Mouse (Mus musculus) heart, embryonic 14.5 days (tissue): Measurements from ENCODE around the gene Fam149b. TPM values are rescaled to one million over a fixed set of nuclear protein-coding genes. Genes with fewer than 3 reads are reported as not detected.

Experiments
- ATAC-seq: fragments of 200-750 bp; cut with Nextera tagmentation; 2 replicates; pipeline ENCODE4 v1.8.0; 2017; ENCODE audit warnings: low read depth, moderate TSS enrichment; ENCODE audit not compliant: insufficient number of reproducible peaks, insufficient read depth, low FRiP score
- H3K27ac ChIP-seq, 2 experiments: fragments of 200-500 bp in 1 of 2; fragments of 300-500 bp in 1 of 2; sonication (generic) in 1 of 2; replicated peaks in 1 of 2; 2 replicates each; pipeline ENCODE4 v1.5.1; 2012 to 2014; ENCODE audit warnings: low read depth in 2 of 2, low read length in 2 of 2, control low read depth in 1 of 2, mild to moderate bottlenecking in 1 of 2, mixed read lengths in 1 of 2; ENCODE audit not compliant: control insufficient read depth in 1 of 2, insufficient read depth in 1 of 2
- H3K27me3 ChIP-seq: fragments of 300-500 bp; sonication (generic); 2 replicates; pipeline ENCODE4 v1.6.1; 2014; ENCODE audit warnings: mild to moderate bottlenecking, low read length, control low read depth; ENCODE audit not compliant: control insufficient read depth, insufficient read depth
- H3K36me3 ChIP-seq: fragments of 300-500 bp; sonication (generic); 2 replicates; pipeline ENCODE4 v1.6.1; 2014; ENCODE audit warnings: mild to moderate bottlenecking, control low read depth, low read length, mixed read lengths; ENCODE audit not compliant: control insufficient read depth, insufficient read depth
- H3K4me1 ChIP-seq, 2 experiments: fragments of 200-500 bp in 1 of 2; fragments of 300-500 bp in 1 of 2; sonication (generic) in 1 of 2; 2 replicates each; pipeline ENCODE4 v1.6.1; 2012 to 2014; ENCODE audit warnings: low read length in 2 of 2, control low read depth in 1 of 2, mixed read lengths in 1 of 2; ENCODE audit not compliant: control insufficient read depth in 2 of 2, insufficient read depth in 2 of 2
- H3K4me2 ChIP-seq: fragments of 300-500 bp; sonication (generic); 2 replicates; pipeline ENCODE4 v1.6.1; 2014; ENCODE audit warnings: mild to moderate bottlenecking, low read length
- H3K4me3 ChIP-seq, 2 experiments: fragments of 200-500 bp in 1 of 2; fragments of 300-500 bp in 1 of 2; sonication (generic) in 1 of 2; 2 replicates each; pipeline ENCODE4 v1.5.1; 2012 to 2014; ENCODE audit warnings: low read length in 2 of 2, mild to moderate bottlenecking in 2 of 2, control low read depth in 1 of 2, low read depth in 1 of 2, moderate library complexity in 1 of 2; ENCODE audit not compliant: control insufficient read depth in 1 of 2, insufficient read depth in 1 of 2
- H3K9ac ChIP-seq: fragments of 300-500 bp; sonication (generic); 2 replicates; pipeline ENCODE4 v1.6.1; 2014; ENCODE audit warnings: mild to moderate bottlenecking, low read length
- H3K9me3 ChIP-seq: fragments of 300-500 bp; sonication (generic); 2 replicates; pipeline ENCODE4 v1.6.1; 2016; ENCODE audit warnings: low read length, control low read depth; ENCODE audit not compliant: control insufficient read depth
- WGBS: fragments of 180-500 bp; shearing (Covaris S2); extraction: QIAGEN DNeasy Blood & Tissue Kit; methylation state at CpG from one replicate; pipeline ENCODE4 v1.1.7; 2014; 5-methylcytosine and 5-hydroxymethylcytosine counted together
- polyA plus RNA-seq: library from polyadenylated mRNA; unstranded; fragments of >200 nt; fragmentation: Nextera tagmentation; extraction: Ambion mirVana; gene quantifications from 2 replicates; pipeline ENCODE4 v1.2.1, GENCODE M21; 2014

Fam149b gene
- polyA plus RNA-seq, 1 experiment from 2014 or later = 29.7 TPM

- no peak overlapping the region for H3K9ac ChIP-seq
- H3K4me3 ChIP-seq = no peak overlapping the region
- WGBS = 40% methylated on average over 4 of the region's 4 CpGs
- no peaks in the 10 kb centered on the region for H3K9me3 ChIP-seq
- H3K36me3 ChIP-seq = peaks cover 73% of the 10 kb centered on the region
- H3K4me1 ChIP-seq = peaks cover 8 to 20% of the 10 kb centered on the region in 2 experiments
- peak; percentile 76 for ATAC-seq
- peak overlapping the region; percentile 55 to 64 for H3K27ac ChIP-seq
- H3K4me2 ChIP-seq = no peak overlapping the region
- H3K27me3 ChIP-seq = no peaks in the 10 kb centered on the region
Measured at GRCm38 (mm10) chr14:20377112-20377521, 29.2 kb downstream of the Fam149b start.

GRCm38 (mm10) chr14:20378313-20379061 lies 30.5 kb downstream of the Fam149b start:
- Histone ChIP-seq H3K4me3 (no peak overlapping the region), H3K4me2 (no peak overlapping the region), H3K9me3 (no peaks in the 10 kb centered on the region), H3K9ac (no peak overlapping the region), H3K4me1 (peaks cover 8 to 20% of the 10 kb centered on the region in 2 experiments), H3K27me3 (no peaks in the 10 kb centered on the region), H3K36me3 (peaks cover 72% of the 10 kb centered on the region), H3K27ac (no peak overlapping the region)
- peak; percentile 51; the same call in 1 of the 2 replicates for ATAC-seq
- 29% methylated on average over 13 of the region's 13 CpGs for WGBS

- ATAC-seq = no peak
- H3K27me3 ChIP-seq = no peaks in the 10 kb centered on the region
- WGBS = 85% methylated on average over 5 of the region's 5 CpGs
- no peak overlapping the region for H3K27ac ChIP-seq
- no peak overlapping the region for H3K4me2 ChIP-seq
- peaks cover 8 to 20% of the 10 kb centered on the region in 2 experiments for H3K4me1 ChIP-seq
- no peak overlapping the region for H3K4me3 ChIP-seq
- peaks cover 73% of the 10 kb centered on the region for H3K36me3 ChIP-seq
- H3K9me3 ChIP-seq = no peaks in the 10 kb centered on the region
- no peak overlapping the region for H3K9ac ChIP-seq
Measured at GRCm38 (mm10) chr14:20379087-20379640, 31.2 kb downstream of the Fam149b start.

- Histone ChIP-seq H3K27me3 (no peaks in the 10 kb centered on the region), H3K36me3 (peaks cover 75% of the 10 kb centered on the region), H3K4me3 (no peak overlapping the region), H3K9me3 (no peaks in the 10 kb centered on the region), H3K27ac (no peak overlapping the region), H3K4me1 (peaks cover 8 to 20% of the 10 kb centered on the region in 2 experiments), H3K9ac (no peak overlapping the region), H3K4me2 (no peak overlapping the region)
- ATAC-seq = no peak
- WGBS = 84% methylated on average over 9 of the region's 9 CpGs
Measured at GRCm38 (mm10) chr14:20379753-20380430, 31.9 kb downstream of the Fam149b start.

- Histone ChIP-seq H3K9ac (peak within 1 kb of the TSS; percentile 85), H3K36me3 (peaks cover 64% of the 10 kb centered on the region), H3K4me1 (peaks cover 8 to 26% of the 10 kb centered on the region in 2 experiments), H3K27ac (peak within 1 kb of the TSS; percentile 80 to 94), H3K4me3 (peak within 1 kb of the TSS; percentile 82 to 96), H3K9me3 (no peaks in the 10 kb centered on the region), H3K4me2 (peak within 1 kb of the TSS; percentile 82), H3K27me3 (no peaks in the 10 kb centered on the region)
- WGBS = under 1% methylated on average over 59 of the region's 59 CpGs
- ATAC-seq = peak; percentile 62
Measured at GRCm38 (mm10) chr14:20388441-20389129, 40.6 kb downstream of the Fam149b start, which contains the start of gene Dnajc9. Dnajc9 (minus strand) TSS chr14:20388910.

- Histone ChIP-seq H3K4me1 (peaks cover 8 to 26% of the 10 kb centered on the region in 2 experiments), H3K27ac (peak overlapping the region in 1 of 2 experiments; percentile 80; a peak in 3 of 4 replicates), H3K4me2 (peak overlapping the region; percentile 82), H3K36me3 (peaks cover 54% of the 10 kb centered on the region), H3K9ac (peak overlapping the region; percentile 85; the same call in 1 of the 2 replicates), H3K4me3 (peak overlapping the region in 1 of 2 experiments; percentile 82; a peak in 3 of 4 replicates), H3K9me3 (no peaks in the 10 kb centered on the region), H3K27me3 (no peaks in the 10 kb centered on the region)
- 80% methylated on average over 8 of the region's 8 CpGs for WGBS
- no peak for ATAC-seq
Measured at GRCm38 (mm10) chr14:20389446-20390079, 41.6 kb downstream of the Fam149b start.

GRCm38 (mm10) chr14:20392326-20392725 lies 44.4 kb downstream of the Fam149b start:
- WGBS = 79% methylated on average over 4 of the region's 4 CpGs
- Histone ChIP-seq H3K9ac (no peak overlapping the region), H3K27ac (no peak overlapping the region), H3K4me3 (no peak overlapping the region), H3K4me2 (peak overlapping the region; percentile 77), H3K27me3 (no peaks in the 10 kb centered on the region), H3K36me3 (peaks cover 28% of the 10 kb centered on the region), H3K9me3 (no peaks in the 10 kb centered on the region), H3K4me1 (peaks cover 2 to 18% of the 10 kb centered on the region in 2 experiments)
- ATAC-seq = no peak
